Mouse (Mus musculus) MN1 (cell line): ENCODE results near the gene Dus2.
"Not testable (repeated sequence)": the region's sequence is repeated elsewhere in the genome, so short reads cannot be mapped to it uniquely, and the experiment has no call there.

Source experiments
- DNase-seq: peaks from one replicate; pipeline ENCODE4 v3.0.0-alpha.2; 2016; ENCODE audit warnings: low spot score

Dus2 gene

DNA sequence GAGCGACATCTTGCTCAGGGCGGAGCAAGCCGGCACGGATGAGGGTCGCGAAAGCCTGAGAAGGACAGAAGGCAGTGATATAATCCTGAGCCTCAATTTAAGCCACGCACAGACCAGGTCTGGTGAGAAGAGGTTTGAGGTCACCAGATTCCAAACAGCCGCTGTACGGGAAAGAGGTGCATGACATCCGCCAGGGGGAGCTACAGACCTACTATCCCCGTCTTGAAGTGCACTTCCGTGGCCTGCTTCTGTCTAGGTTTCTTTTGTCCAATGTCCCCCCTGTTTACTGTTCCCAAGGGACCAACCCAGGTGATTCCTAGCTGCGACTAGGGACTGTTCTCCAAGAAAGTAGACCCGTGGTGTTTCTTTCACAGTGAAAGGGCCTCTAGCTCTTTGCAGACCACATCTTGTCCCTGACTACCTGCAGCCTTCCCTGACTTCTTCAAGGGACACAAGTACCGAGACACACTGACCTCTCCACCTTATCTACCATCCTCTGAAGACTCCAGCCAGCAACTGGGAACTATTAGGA is at the start of gene Dus2:
Gene Dus2, plus strand, starts transcription at position 482 of the 532 bp plus-strand sequence.
- DNase-seq: peak; percentile 91

DNA sequence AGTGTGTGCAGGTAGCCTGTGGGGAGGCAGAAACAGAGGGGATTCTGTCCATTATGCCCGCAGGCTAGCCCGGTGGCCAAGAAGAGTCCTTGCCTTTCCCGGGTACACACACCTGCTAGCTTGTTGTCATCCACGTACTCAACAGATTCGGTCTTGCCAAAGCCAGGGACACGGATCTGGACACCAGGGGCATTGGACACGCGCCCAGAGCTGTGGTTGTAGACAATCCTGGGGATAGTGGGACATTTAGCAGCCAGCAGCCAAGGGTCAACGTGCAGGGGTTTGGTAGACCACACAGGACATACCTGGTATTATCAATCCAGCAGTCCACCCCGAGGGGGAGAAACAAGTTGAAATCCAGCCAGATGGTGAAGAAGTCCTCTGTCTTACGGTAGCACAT is 49.1 kb upstream of the Dus2 start:
- DNase-seq: no peak

GRCm38 (mm10) chr8:105942542-105942941 is 48.6 kb upstream of the Dus2 start:
- DNase-seq: no peak

DNA sequence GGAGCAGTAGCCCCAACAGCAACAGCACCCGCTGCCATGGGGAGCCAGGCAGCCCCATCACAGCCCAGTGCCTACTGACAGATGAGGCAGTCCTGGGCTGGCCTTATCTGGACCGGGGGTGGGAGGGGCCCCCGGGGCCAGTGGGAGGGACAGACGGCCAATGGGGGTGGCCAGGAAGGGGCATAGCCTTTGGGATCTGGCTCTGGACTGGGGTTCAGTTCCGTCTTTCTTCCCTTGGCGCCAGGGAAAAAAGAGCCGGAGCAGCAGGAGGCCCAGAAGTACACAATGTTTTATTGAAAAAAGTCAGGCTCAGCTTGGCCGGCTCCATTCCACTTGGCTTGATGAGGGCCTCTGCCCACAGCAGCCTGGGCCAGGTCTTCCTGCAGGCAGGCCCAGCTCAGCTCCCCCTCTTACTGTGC is 47.8 kb upstream of the Dus2 start, which contains the start of gene Lcat:
Gene Lcat, minus strand, starts transcription at position 62 of the 419 bp plus-strand sequence.
- no peak for DNase-seq

DNA sequence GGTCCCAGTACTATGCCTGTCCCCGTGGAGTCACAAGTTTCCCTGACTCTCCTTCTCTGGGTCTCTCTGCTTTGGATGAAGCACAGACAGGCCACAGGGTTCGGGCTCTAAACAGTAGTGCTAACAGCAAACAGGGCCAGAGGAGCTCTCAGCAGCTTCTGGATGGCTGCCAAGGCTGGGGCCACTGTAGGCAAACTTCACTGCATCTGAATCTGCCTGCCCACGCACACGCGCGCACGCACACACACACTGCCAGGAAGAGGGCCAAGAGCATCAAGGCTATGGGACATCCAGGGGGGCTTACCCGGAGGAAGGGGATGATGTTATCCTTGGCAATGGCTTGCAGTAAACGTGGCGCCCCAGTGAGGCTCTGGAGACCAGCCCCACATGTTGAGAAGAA is 41.8 kb upstream of the Dus2 start:
- peak; percentile 84 for DNase-seq

- peak; percentile 57 for DNase-seq
These were observed 40.0 kb upstream of the Dus2 start for GRCm38 (mm10) chr8:105951057-105951659.

- no peak for DNase-seq
These were observed 34.6 kb upstream of the Dus2 start for GRCm38 (mm10) chr8:105956556-105956955.

GRCm38 (mm10) chr8:105957813-105958212 is 33.3 kb upstream of the Dus2 start:
- peak; percentile 71 for DNase-seq

GRCm38 (mm10) chr8:105959350-105959749 is 31.8 kb upstream of the Dus2 start:
- peak; percentile 44 for DNase-seq

DNA sequence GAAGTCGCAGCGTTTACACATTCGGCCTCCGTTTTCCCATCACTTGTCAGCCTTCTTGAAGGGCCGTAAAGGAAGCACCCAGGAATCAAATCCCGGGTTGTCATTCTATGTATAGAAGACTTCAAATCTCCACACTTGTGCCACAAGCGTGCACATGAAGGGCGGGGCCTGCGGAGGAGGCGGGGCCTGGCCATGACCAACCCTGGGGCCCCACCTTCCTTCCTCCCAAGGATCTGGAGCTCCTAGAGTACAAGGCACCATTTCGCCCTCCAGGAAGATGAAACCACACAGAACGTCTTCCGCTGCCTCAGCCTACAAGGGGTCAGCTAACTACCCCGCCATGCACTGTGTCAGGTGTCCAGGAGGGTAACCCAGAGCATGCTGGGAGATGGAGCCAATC is 30.0 kb upstream of the Dus2 start:
- no peak for DNase-seq

DNA sequence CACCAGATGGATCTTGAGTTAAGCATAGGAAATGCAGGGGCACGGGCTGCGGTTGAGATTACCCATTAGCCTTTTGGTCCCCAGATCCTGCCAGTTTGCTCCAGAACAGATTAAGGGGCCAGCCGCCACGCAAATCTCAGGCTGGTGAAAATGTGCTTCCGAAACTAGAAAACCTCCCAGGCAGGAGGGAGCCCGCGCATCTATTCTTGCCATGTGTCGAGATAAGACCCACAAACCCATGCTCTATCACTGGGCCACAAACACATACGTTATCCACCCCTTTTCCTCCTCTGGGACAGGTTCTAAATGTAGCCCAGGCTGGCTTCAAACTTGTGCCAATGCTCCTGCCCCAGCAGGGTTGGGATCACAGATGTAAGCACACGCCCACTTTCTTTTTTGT is 29.6 kb upstream of the Dus2 start:
- no peak for DNase-seq

DNA sequence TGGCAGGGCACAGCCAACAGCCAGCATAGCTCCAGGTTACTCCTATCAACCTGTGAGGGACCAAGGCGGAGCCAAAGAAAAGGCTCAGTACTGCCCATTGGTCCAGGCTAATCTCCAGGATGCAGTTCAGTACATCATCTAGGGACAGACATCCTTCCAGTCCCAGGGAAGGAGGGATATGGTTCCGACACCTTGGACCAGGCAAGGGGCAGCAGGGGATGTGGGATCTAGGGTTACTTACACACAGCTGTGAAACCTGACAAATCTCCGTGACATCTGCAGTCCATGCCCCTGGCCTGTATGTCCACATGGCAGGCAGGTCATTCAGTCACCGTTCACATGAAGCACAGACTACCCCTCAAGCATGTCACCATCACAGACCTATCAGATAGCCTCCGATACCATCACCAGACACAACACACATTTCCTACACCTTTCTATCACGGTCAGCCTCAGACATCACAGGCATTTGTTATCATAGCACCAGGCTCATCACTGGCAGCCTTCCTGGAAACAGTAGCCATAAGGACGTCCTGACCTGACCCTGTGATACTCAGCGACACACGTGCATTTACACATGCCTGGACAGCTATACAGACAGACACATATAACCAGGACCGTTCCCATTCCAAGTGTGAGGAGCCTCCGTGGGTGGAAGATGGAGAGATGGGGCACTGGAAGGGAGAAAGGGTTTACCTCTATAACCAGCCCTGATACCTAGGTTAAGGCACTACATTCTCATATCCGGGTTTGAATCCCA is 26.5 kb upstream of the Dus2 start:
- no peak for DNase-seq

- DNase-seq: peak; percentile 61
These were observed 25.8 kb upstream of the Dus2 start for GRCm38 (mm10) chr8:105965266-105965904.

GRCm38 (mm10) chr8:105965905-105966341 is 25.2 kb upstream of the Dus2 start, which contains the start of gene Slc12a4:
Slc12a4 (minus strand) TSS chr8:105966097.
- peak; percentile 86 for DNase-seq

GRCm38 (mm10) chr8:105966692-105967311 is 24.3 kb upstream of the Dus2 start:
- no peak for DNase-seq

GRCm38 (mm10) chr8:105969367-105969766 is 21.8 kb upstream of the Dus2 start:
- no peak for DNase-seq

DNA sequence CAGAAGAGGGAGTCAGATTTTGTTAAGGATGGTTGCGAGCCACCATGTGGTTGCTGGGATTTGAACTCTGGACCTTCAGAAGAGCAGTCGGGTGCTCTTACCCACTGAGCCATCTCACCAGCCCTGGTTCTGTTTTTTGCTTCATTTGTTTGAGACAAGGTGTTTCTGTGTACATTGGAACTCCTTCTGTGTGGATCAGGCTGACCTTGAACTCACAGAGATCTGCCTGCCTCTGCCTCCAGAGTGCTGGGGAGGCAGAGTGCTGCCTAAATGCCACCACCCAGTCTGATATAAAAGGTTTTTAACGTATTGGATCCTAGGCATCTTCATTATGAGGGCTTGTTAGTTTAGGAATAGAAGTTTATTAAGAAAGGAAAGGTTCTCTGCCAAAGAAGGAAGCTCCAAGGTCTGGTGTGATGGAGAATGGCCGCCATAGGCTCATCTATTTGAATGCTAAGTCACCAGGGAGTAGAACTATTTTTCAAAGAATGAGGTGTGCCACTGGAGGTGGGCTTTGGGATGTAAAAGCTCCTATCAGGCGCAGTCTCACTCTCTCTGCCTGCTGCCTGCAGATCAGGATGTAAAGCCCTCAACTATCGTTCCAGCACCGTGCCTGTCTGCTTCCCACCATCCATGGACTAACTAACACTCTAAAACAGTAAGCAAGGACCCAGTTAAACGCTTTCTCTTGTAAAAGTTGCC is 20.0 kb upstream of the Dus2 start:
- no peak for DNase-seq

GRCm38 (mm10) chr8:105975363-105975762 is 15.8 kb upstream of the Dus2 start:
- DNase-seq: no peak

- DNase-seq: no peak
These were observed 11.8 kb upstream of the Dus2 start, which contains the start of gene Dpep3 for GRCm38 (mm10) chr8:105979325-105979724. Dpep3 (minus strand) TSS chr8:105979429.

DNA sequence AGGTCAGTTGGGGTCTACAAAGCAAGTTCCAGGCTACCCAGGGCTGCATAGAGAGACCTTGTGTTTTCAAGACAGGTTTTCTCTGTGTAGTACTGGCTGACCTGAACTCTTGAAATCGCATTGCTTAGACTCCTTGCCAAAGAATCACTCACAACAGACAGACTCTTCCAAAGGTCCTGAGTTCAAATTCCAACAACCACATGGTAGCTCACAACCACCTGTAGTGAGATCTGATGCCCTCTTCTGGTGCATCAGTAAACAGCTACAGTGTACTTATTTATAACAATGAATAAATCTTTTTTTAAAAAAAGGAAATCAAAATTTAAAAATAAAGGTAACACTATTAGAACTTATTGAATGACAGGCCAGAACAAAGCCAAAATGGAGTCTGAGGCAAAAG is 10.0 kb upstream of the Dus2 start:
- no peak for DNase-seq

DNA sequence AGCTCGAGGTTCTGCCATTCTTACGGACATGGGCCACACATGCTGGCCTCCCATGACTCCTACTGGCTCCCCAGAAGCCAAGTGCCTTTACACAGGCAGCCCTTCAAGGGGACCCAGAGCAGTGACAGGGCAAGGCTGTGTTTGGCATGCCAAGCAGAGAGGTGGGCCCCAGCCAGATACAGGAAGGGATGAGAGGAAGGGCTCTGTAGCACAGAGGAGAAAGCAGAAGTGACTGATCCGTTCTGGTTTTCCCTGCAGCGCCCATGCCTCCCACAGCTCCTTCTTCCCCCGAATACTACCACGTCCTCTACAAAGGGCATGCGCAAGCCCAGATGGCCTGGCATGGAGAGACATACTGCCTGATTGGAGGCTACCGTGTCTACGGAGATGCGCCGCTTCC is 7.7 kb upstream of the Dus2 start:
- DNase-seq: not testable (repeated sequence)

GRCm38 (mm10) chr8:105988546-105988945 is 2.6 kb upstream of the Dus2 start:
- no peak for DNase-seq
